Mouse (Mus musculus) embryonic facial prominence, embryonic 10.5 days (tissue): ENCODE results near the gene Kdm4b. TPM values are rescaled to one million over a fixed set of nuclear protein-coding genes. Genes with fewer than 3 reads are reported as not detected.

ENCODE experiments used
- DNase-seq: peaks from one replicate; pipeline ENCODE4 v3.0.0-alpha.2; 2017; ENCODE audit warnings: low spot score
- H3K27ac ChIP-seq: fragments of 300-500 bp; sonication (generic); replicated peaks from 2 replicates; pipeline ENCODE4 v1.5.1; 2016; ENCODE audit warnings: mild to moderate bottlenecking
- H3K27me3 ChIP-seq: fragments of 300-500 bp; sonication (generic); replicated peaks from 2 replicates; pipeline ENCODE4 v1.6.1; 2016; ENCODE audit warnings: low read depth, mild to moderate bottlenecking; ENCODE audit not compliant: poor library complexity, severe bottlenecking
- H3K36me3 ChIP-seq: fragments of 300-500 bp; sonication (generic); replicated peaks from 2 replicates; pipeline ENCODE4 v1.6.1; 2016; ENCODE audit warnings: mild to moderate bottlenecking, moderate library complexity
- H3K4me1 ChIP-seq: fragments of 300-500 bp; sonication (generic); 2 replicates; pipeline ENCODE4 v1.6.1; 2016
- H3K4me3 ChIP-seq: fragments of 300-500 bp; sonication (generic); 2 replicates; pipeline ENCODE4 v1.5.1; 2016; ENCODE audit warnings: mild to moderate bottlenecking, moderate library complexity
- H3K9me3 ChIP-seq: fragments of 300-500 bp; sonication (generic); 2 replicates; pipeline ENCODE4 v1.6.1; 2016; ENCODE audit warnings: mild to moderate bottlenecking
- WGBS: fragments of 180-500 bp; shearing (Covaris S2); methylation state at CpG from one replicate; pipeline ENCODE4 v1.1.7; 2016; 5-methylcytosine and 5-hydroxymethylcytosine counted together
- polyA plus RNA-seq: library from polyadenylated mRNA; unstranded; fragments of >200 nt; fragmentation: Nextera tagmentation; extraction: Ambion mirVana; gene quantifications from 2 replicates; pipeline ENCODE4 v1.2.1, GENCODE M21; 2016

Gene Kdm4b
- polyA plus RNA-seq, 1 experiment from 2014 or later, result 46.2 TPM

DNA sequence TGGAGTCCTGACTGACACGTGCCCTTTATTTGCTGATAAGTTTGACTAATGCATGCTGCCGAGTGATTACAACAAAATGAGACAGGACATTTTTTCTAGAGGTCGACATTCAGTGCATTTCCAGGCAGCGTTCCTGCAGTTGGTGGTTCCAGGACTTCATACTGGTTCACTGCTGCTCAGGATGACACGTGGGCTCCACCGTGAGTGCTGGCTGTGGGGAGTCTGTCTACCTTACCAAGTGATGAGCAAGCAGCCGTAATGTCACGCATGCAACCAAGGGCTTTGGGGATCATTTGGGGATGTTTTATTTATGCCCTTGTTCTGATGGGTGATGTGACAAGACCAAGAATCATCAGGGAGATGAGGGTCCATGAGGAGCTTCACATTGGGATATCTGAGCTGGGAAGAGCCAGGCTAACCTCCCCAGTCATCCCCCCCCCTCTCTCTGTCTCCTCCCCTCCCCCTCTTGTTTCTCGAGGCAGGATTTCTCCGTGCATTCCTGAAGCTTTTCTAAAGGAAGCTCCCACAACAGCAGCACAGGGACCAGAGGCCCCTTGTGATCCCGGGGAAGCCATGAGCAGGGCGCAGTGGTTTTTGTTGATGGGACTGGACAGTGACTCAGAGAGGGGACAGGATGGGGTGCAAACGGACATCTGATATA is 83.2 kb downstream of the Kdm4b start:
- Histone ChIP-seq H3K36me3 (peaks cover 64% of the 10 kb centered on the region), H3K4me3 (no peak overlapping the region), H3K27ac (no peak overlapping the region), H3K4me1 (peaks cover 39% of the 10 kb centered on the region), H3K9me3 (no peaks in the 10 kb centered on the region), H3K27me3 (no peaks in the 10 kb centered on the region)
- 52% methylated on average over 13 of the region's 13 CpGs for WGBS
- DNase-seq, result no peak

DNA sequence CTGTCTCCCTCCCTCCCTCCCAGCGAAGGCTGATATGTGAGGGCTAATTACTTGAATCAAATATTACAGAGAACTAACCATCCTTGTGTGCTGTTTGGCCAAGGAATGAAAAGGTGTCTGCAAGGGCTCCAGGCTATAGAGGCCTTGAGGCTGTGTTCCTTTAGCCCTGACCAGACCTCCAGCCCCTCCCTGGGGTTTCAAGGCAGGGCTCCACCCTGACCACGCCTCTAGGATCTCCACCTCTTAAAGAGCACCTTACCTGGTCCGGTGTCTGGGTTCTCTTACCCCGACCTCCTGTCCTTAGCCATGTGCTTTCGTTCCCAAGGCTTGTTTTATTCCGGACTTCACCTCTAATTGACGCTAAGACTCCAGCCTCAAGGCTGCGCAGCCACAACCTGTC is 83.9 kb downstream of the Kdm4b start:
- WGBS, result 32% methylated on average over 8 of the region's 8 CpGs
- Histone ChIP-seq H3K27ac (no peak overlapping the region), H3K36me3 (peaks cover 64% of the 10 kb centered on the region)

GRCm38 (mm10) chr17:56411437-56411836 is 85.6 kb downstream of the Kdm4b start:
- no peak overlapping the region for H3K27ac ChIP-seq
- no peaks in the 10 kb centered on the region for H3K27me3 ChIP-seq
- 93% methylated on average over 7 of the region's 7 CpGs for WGBS
- peaks cover 35% of the 10 kb centered on the region for H3K4me1 ChIP-seq
- no peak for DNase-seq
- H3K9me3 ChIP-seq, result no peaks in the 10 kb centered on the region
- peaks cover 74% of the 10 kb centered on the region for H3K36me3 ChIP-seq
- no peak overlapping the region for H3K4me3 ChIP-seq

More for the DNA sequence above, 83.9 kb downstream of the Kdm4b start:
- Histone ChIP-seq H3K9me3 (no peaks in the 10 kb centered on the region), H3K4me1 (peaks cover 39% of the 10 kb centered on the region), H3K27me3 (no peaks in the 10 kb centered on the region), H3K4me3 (no peak overlapping the region)
- no peak for DNase-seq

- no peak overlapping the region for H3K4me3 ChIP-seq
- no peaks in the 10 kb centered on the region for H3K9me3 ChIP-seq
- 81% methylated on average over 13 of the region's 13 CpGs for WGBS
- no peaks in the 10 kb centered on the region for H3K27me3 ChIP-seq
- H3K36me3 ChIP-seq, result peaks cover 91% of the 10 kb centered on the region
- H3K4me1 ChIP-seq, result peaks cover 18% of the 10 kb centered on the region
- no peak overlapping the region for H3K27ac ChIP-seq
- no peak for DNase-seq
Observed at GRCm38 (mm10) chr17:56413113-56413512, 87.3 kb downstream of the Kdm4b start.

DNA sequence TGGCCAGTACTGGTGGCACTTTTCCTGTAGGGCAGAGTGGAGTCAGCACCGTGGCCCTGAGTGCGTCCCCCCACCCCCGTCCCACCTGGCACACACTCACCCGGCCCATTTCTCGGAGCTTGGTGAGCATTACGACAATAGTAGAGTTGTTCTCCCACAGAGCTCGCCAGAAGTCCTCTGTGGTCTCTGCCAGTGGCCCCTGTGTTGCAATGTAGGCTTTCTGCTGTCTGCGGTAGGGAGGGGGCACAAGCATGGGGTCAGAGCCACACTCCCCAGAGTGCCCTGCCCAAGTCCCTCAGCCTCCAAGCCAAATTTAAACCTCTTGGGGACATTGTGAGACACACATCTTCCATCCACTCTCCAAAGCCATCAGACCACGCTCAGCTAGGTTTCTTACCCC is 88.9 kb downstream of the Kdm4b start:
- Histone ChIP-seq H3K36me3 (peaks cover 100% of the 10 kb centered on the region), H3K4me1 (peaks cover 5% of the 10 kb centered on the region), H3K4me3 (no peak overlapping the region), H3K27ac (no peak overlapping the region), H3K9me3 (no peaks in the 10 kb centered on the region), H3K27me3 (no peaks in the 10 kb centered on the region)
- DNase-seq, result no peak
- 93% methylated on average over 9 of the region's 9 CpGs for WGBS

DNA sequence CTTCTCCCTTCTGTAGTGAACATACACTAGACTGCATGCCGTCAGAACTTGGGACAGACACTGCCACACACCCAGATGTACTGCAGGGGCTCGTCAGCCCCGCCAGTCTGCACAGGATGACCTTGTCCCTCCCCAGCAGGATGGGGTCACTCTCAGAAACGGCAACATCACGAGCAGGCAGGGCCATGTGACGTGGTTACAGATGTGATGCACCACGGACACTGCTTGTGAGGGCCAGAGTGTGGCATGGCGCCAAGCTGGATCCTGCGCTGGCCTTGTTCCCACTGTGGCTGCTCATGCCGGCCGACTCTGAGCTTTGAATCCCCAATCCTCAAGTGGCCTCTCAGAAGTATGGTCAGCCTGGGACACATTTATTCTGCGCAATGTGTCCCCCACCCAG is 92.4 kb downstream of the Kdm4b start:
- Histone ChIP-seq H3K4me1 (no peaks in the 10 kb centered on the region), H3K27ac (no peak overlapping the region), H3K9me3 (no peaks in the 10 kb centered on the region), H3K4me3 (no peak overlapping the region), H3K27me3 (no peaks in the 10 kb centered on the region), H3K36me3 (peaks cover 98% of the 10 kb centered on the region)
- DNase-seq, result no peak
- 88% methylated on average over 12 of the region's 12 CpGs for WGBS

- no peak overlapping the region for H3K27ac ChIP-seq
- no peaks in the 10 kb centered on the region for H3K9me3 ChIP-seq
- no peak for DNase-seq
- WGBS, result 95% methylated on average over 2 of the region's 2 CpGs
- H3K36me3 ChIP-seq, result peaks cover 98% of the 10 kb centered on the region
- peaks cover 5% of the 10 kb centered on the region; the same call in 1 of the 2 replicates for H3K27me3 ChIP-seq
- no peak overlapping the region; the same call in 1 of the 2 replicates for H3K4me3 ChIP-seq
- H3K4me1 ChIP-seq, result peaks cover 6% of the 10 kb centered on the region
Observed at GRCm38 (mm10) chr17:56420022-56420421, 94.2 kb downstream of the Kdm4b start.

DNA sequence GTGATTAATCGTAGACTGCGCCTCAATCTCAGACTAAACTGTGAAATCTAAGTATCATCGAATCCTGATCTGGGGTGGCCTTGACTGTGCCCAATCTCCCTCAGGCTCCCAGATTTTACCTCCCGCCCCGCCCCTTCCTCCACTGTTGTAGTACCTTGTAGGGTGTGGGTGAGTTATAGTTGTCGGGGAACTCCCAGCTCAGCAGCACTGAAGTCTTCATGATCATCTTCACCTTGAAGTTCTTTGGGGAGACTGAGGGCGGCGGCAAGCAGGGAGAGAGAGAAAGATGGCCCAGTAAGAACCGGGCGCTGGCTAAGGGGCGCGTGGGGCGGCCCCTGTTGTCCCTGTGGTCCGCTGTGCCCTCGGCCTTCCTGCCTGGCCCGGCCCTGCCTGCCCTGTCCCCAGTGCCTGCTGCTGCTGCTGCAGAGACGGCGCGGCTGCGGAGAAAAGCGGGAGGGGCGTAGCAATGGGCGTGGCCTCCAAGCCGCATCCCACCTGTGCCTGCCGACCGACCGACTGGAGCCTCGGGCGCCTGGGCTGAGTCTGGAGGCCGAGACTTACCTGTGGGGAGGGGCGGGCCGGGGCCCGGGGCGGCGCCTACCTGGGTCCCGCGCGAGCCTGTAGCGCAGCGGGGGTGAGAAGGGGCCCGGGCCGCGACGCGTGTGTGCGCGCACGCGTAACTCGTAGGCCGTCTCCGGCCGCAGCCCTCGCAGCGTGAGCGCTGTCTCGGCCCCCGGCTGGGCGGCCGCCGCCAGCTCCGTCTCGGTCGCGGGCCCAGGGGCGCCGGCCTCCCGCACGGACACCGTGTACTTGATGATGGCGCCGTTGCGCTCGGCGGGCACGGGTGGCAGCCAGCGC is 99.1 kb downstream of the Kdm4b start:
- peak overlapping the region; percentile 70 for H3K4me3 ChIP-seq
- DNase-seq, result peak; percentile 89

DNA sequence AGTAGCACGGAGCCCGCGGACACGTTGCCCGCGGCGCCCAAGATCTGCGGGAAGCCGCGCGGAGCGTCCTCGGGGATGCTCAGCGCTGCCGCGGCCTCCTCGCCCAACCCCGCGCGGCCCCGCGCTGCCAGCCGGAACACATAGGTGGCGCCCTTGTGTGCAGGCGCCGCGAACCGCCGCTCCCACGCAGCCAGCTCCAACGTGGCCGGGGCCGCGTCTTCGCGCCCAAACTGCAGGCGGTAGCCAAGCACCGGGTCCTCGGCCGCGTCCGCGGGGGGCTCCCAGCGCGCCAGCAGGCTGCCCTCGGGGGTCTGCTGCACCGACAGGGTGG is 99.7 kb downstream of the Kdm4b start:
- under 1% methylated on average over 47 of the region's 47 CpGs for WGBS
- peak overlapping the region; percentile 86 for H3K27ac ChIP-seq
- H3K9me3 ChIP-seq, result no peaks in the 10 kb centered on the region
- peak; percentile 88 for DNase-seq
- H3K4me1 ChIP-seq, result peaks cover 21% of the 10 kb centered on the region
- peak overlapping the region; percentile 70 for H3K4me3 ChIP-seq
- H3K27me3 ChIP-seq, result peaks cover 32% of the 10 kb centered on the region
- H3K36me3 ChIP-seq, result peaks cover 90% of the 10 kb centered on the region

More for the DNA sequence above, 99.1 kb downstream of the Kdm4b start:
- Histone ChIP-seq H3K4me1 (peaks cover 21% of the 10 kb centered on the region), H3K27ac (peak overlapping the region; percentile 86), H3K9me3 (no peaks in the 10 kb centered on the region), H3K36me3 (peaks cover 95% of the 10 kb centered on the region), H3K27me3 (peaks cover 32% of the 10 kb centered on the region)
- 8% methylated on average over 77 of the region's 77 CpGs for WGBS

GRCm38 (mm10) chr17:56425941-56426340 is 100.1 kb downstream of the Kdm4b start:
- no peak for DNase-seq
- H3K36me3 ChIP-seq, result peaks cover 90% of the 10 kb centered on the region
- H3K9me3 ChIP-seq, result no peaks in the 10 kb centered on the region
- H3K4me1 ChIP-seq, result peaks cover 21% of the 10 kb centered on the region
- WGBS, result 34% methylated on average over 3 of the region's 3 CpGs
- H3K27ac ChIP-seq, result peak overlapping the region; percentile 86
- peaks cover 32% of the 10 kb centered on the region for H3K27me3 ChIP-seq
- peak overlapping the region; percentile 70 for H3K4me3 ChIP-seq

- Histone ChIP-seq H3K27ac (no peak overlapping the region), H3K27me3 (peaks cover 32% of the 10 kb centered on the region), H3K36me3 (peaks cover 92% of the 10 kb centered on the region), H3K9me3 (no peaks in the 10 kb centered on the region), H3K4me1 (peaks cover 21% of the 10 kb centered on the region), H3K4me3 (no peak overlapping the region)
- no peak for DNase-seq
- WGBS, result 78% methylated on average over 28 of the region's 28 CpGs
Observed at GRCm38 (mm10) chr17:56427857-56428256, 102.0 kb downstream of the Kdm4b start.

DNA sequence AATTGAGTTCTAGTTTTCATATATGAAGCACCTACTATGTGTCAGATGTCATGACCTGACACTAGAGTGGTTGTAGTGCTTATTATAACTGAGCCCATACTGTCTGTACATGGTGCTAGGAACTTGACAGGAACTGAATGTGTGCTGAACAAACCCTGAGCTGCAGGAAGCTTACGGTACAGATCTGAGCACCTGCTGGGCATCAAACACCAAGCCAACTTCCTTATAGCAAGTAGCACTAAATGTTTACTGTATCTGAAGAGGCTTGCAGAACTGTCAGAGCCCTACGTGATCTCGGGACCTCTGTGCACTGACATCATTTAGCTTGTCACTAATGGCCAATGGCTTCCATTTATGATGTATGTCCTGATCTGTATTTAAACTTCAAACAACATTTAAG is 105.7 kb downstream of the Kdm4b start:
- no peak overlapping the region for H3K4me3 ChIP-seq
- 97% methylated on average over 3 of the region's 3 CpGs for WGBS
- H3K36me3 ChIP-seq, result peaks cover 95% of the 10 kb centered on the region
- H3K4me1 ChIP-seq, result no peaks in the 10 kb centered on the region
- H3K9me3 ChIP-seq, result peaks cover 2% of the 10 kb centered on the region
- no peak overlapping the region for H3K27ac ChIP-seq
- no peak for DNase-seq
- peaks cover 17% of the 10 kb centered on the region for H3K27me3 ChIP-seq
